Mouse (Mus musculus) testis, adult 2 months (tissue): Measurements from ENCODE around the gene Cryz. TPM values are rescaled to one million over a fixed set of nuclear protein-coding genes. Genes with fewer than 3 reads are reported as not detected.

Experiments
- H3K27ac ChIP-seq: fragments of 200-500 bp; 2 replicates; pipeline ENCODE4 v1.5.1; 2012; ENCODE audit warnings: low read depth, low read length; ENCODE audit not compliant: control insufficient read depth, insufficient read depth
- H3K27me3 ChIP-seq: fragments of 200-500 bp; 2 replicates; pipeline ENCODE4 v1.6.1; 2012; ENCODE audit warnings: mild to moderate bottlenecking, low read length, moderate library complexity; ENCODE audit not compliant: control insufficient read depth, insufficient read depth
- H3K36me3 ChIP-seq: fragments of 200-500 bp; 2 replicates; pipeline ENCODE4 v1.6.1; 2012; ENCODE audit warnings: mild to moderate bottlenecking, low read length; ENCODE audit not compliant: control insufficient read depth, insufficient read depth
- H3K4me1 ChIP-seq: fragments of 200-500 bp; 2 replicates; pipeline ENCODE4 v1.6.1; 2012; ENCODE audit warnings: low read length; ENCODE audit not compliant: control insufficient read depth, insufficient read depth
- H3K4me3 ChIP-seq: fragments of 200-500 bp; 2 replicates; pipeline ENCODE4 v1.5.1; 2012; ENCODE audit warnings: low read depth, mild to moderate bottlenecking, low read length, moderate library complexity, mixed read lengths; ENCODE audit not compliant: control insufficient read depth
- CTCF ChIP-seq: fragments of 200-500 bp; IDR thresholded peaks from 2 replicates; pipeline ENCODE4 v1.5.1; 2012; ENCODE audit warnings: low read depth, mild to moderate bottlenecking, inconsistent platforms, low read length, moderate library complexity; ENCODE audit not compliant: control insufficient read depth, insufficient read depth, insufficient replicate concordance
- POLR2A ChIP-seq: fragments of 200-500 bp; IDR thresholded peaks from 2 replicates; pipeline ENCODE4 v1.6.1; 2012; ENCODE audit warnings: low read depth, mild to moderate bottlenecking, inconsistent platforms, low read length, moderate library complexity; ENCODE audit not compliant: control insufficient read depth
- polyA plus RNA-seq: library from polyadenylated mRNA; depleted of rRNA; stranded (reverse); fragments of >200 nt; gene quantifications from 2 replicates; pipeline ENCODE4 v1.2.3, GENCODE M21; 2012

Gene Cryz
- polyA plus RNA-seq, 1 experiment, result 4.2 TPM

DNA sequence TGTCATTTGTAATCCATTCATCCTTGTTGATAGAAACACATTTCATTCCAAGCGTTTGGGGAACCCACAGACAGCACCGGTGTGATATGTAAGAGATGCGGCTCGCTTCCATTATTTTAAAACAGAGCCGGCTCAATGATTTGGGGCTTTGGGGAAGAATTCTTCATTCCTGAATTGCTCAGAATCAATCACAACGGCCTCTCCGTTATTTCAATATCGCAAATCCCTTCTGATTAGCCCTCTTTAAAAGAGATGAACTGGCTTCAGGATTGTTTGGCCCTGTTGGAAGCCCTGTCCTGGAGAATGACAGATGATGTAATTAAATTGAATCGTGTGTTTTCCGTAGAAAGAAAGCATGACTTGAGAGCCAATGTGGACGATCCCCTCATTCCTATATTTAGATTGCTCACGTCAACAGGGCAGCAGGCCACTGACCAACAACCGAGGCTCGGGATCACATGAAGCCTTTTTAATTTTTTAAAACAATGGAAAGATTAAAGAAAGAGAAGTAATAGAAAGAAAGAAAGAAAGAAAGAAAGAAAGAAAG lies 26.4 kb upstream of the Cryz start:
- H3K4me1 ChIP-seq, result no peaks in the 10 kb centered on the region
- no peak overlapping the region for H3K4me3 ChIP-seq
- no peaks in the 10 kb centered on the region for H3K27me3 ChIP-seq
- TF ChIP-seq CTCF (no peak), POLR2A (no peak)
- no peaks in the 10 kb centered on the region for H3K36me3 ChIP-seq
- no peak overlapping the region for H3K27ac ChIP-seq

- H3K27me3 ChIP-seq, result no peaks in the 10 kb centered on the region
- no peak for TF ChIP-seq CTCF
- no peak for TF ChIP-seq POLR2A
- no peak overlapping the region for H3K4me3 ChIP-seq
- no peaks in the 10 kb centered on the region for H3K4me1 ChIP-seq
- no peak overlapping the region for H3K27ac ChIP-seq
- H3K36me3 ChIP-seq, result no peaks in the 10 kb centered on the region
Observed at GRCm38 (mm10) chr3:154570786-154571185, 25.7 kb upstream of the Cryz start.

GRCm38 (mm10) chr3:154572341-154572972 lies 24.1 kb upstream of the Cryz start:
- no peaks in the 10 kb centered on the region for H3K27me3 ChIP-seq
- no peak overlapping the region for H3K4me3 ChIP-seq
- H3K36me3 ChIP-seq, result no peaks in the 10 kb centered on the region
- H3K27ac ChIP-seq, result no peak overlapping the region
- TF ChIP-seq POLR2A (no peak), CTCF (peak; percentile 88)
- H3K4me1 ChIP-seq, result no peaks in the 10 kb centered on the region

DNA sequence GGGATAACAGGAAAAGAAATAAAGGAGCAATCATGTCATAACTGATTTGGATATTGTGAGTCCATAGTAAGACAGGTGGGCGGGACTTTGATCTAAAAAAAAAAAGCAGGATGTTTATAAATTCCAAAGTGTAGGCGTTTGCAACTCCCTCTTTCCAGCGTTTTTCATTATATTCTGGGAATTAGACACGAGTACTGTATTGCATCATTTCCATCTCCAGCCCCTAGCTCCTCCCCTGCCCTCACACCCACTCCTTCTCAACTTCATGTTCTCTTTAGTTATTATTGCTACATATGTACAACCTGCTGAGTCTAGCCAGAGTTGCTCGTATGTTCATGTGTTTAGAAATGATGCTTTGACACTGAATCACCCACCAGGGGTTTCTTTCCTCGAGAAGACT lies 22.8 kb upstream of the Cryz start:
- H3K27me3 ChIP-seq, result no peaks in the 10 kb centered on the region
- TF ChIP-seq POLR2A (no peak), CTCF (no peak)
- H3K36me3 ChIP-seq, result no peaks in the 10 kb centered on the region

DNA sequence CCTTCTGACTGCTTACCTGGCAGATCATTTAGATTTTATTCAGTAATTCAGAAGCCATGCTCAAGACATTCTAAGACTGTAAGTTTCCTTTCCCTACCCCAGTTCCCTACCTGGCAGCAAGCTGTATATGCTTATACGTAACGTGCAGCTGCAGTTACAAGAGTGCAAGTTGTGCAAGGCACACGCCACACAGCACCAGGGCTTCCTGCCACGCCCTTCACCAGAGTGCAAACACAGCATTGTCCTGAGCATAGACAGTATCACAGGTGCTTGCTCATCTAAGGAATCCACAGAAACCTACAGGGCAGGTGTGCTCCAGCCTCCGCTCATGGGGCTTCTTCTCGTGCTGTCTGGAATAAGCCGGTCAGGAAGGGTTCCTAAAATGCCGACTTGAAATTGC lies 18.6 kb upstream of the Cryz start:
- TF ChIP-seq POLR2A (no peak), CTCF (no peak)
- Histone ChIP-seq H3K27me3 (no peaks in the 10 kb centered on the region), H3K36me3 (no peaks in the 10 kb centered on the region), H3K4me1 (no peaks in the 10 kb centered on the region), H3K4me3 (no peak overlapping the region), H3K27ac (no peak overlapping the region)

More for the DNA sequence above, 22.8 kb upstream of the Cryz start:
- H3K4me1 ChIP-seq, result no peaks in the 10 kb centered on the region
- no peak overlapping the region for H3K27ac ChIP-seq
- no peak overlapping the region for H3K4me3 ChIP-seq

DNA sequence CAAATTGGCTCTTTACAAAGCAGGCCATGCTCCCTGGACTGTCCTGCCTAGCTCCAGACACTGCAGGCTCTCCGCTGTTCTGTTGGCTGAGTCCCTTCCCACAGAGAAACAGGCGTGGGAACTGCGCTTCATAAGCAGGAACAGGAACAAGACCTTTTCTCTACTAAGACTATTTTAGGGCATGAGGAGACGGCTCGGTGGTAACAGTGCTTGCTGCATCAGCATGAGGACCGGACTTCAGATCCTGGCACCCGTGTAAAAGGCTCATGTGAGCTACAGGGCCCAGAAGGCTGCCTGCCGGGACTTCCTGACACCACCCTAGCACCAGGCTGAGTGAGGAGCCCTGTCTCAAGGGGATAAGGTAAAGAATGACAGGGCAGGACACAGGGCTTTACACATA lies 12.2 kb upstream of the Cryz start:
- H3K4me1 ChIP-seq, result no peaks in the 10 kb centered on the region
- no peaks in the 10 kb centered on the region for H3K36me3 ChIP-seq
- TF ChIP-seq POLR2A, result no peak
- no peak for TF ChIP-seq CTCF
- H3K27ac ChIP-seq, result no peak overlapping the region
- no peaks in the 10 kb centered on the region for H3K27me3 ChIP-seq
- no peak overlapping the region for H3K4me3 ChIP-seq

- H3K27ac ChIP-seq, result no peak overlapping the region
- no peaks in the 10 kb centered on the region for H3K27me3 ChIP-seq
- no peak overlapping the region for H3K4me3 ChIP-seq
- H3K4me1 ChIP-seq, result no peaks in the 10 kb centered on the region
- H3K36me3 ChIP-seq, result no peaks in the 10 kb centered on the region
- TF ChIP-seq CTCF (no peak), POLR2A (no peak)
Observed at GRCm38 (mm10) chr3:154590971-154591370, 5.5 kb upstream of the Cryz start.
